Mouse (Mus musculus) adrenal gland, adult 10 weeks (tissue): ENCODE measurements around the gene Prph. TPM values are rescaled to one million over a fixed set of nuclear protein-coding genes. Genes with fewer than 3 reads are reported as not detected.

Experiments
- polyA plus RNA-seq: library from polyadenylated mRNA; stranded (reverse); fragments of 350-450 nt; fragmentation: Illumina TruSeq; extraction: RNeasy Lipid Tissue Mini Kit (QIAGEN cat#74804); gene quantifications from one replicate; pipeline ENCODE4 v1.2.3, GENCODE M21; 2014; ENCODE audit warnings: low read depth, low replicate concordance

Gene Prph
- not detected for polyA plus RNA-seq

GRCm38 (mm10) chr15:99055040-99055439, at the start of gene Prph:
Gene Prph, plus strand, starts transcription at chr15:99055174.

GRCm38 (mm10) chr15:99029619-99030584, 25.1 kb upstream of the Prph start, which contains the start of gene Tuba1c:
Gene Tuba1c, plus strand, starts transcription at chr15:99029891.

GRCm38 (mm10) chr15:99074019-99074599, 19.1 kb downstream of the Prph start, which contains the start of gene Troap:
Gene Troap, plus strand, starts transcription at chr15:99074575.

GRCm38 (mm10) chr15:99087253-99088075, 32.5 kb downstream of the Prph start, which contains the start of gene C1ql4:
Gene C1ql4, minus strand, starts transcription at chr15:99087817.

GRCm38 (mm10) chr15:99092870-99093269, 37.9 kb downstream of the Prph start, which contains the start of gene Dnajc22:
Gene Dnajc22, plus strand, starts transcription at chr15:99093170.

Other genes with a start within 250 kb of the Prph start
- not detected for gene Ddn, start 245.7 kb upstream of the Prph start, polyA plus RNA-seq
- gene Prkag1, start 223.7 kb upstream of the Prph start, polyA plus RNA-seq = 69.0 TPM
- 2.3 TPM for gene Kmt2d, start 184.0 kb upstream of the Prph start, polyA plus RNA-seq
- gene Rhebl1, start 160.6 kb upstream of the Prph start, polyA plus RNA-seq = 1.5 TPM
- 0.47 TPM for gene Dhh, start 156.6 kb upstream of the Prph start, polyA plus RNA-seq
- 1.9 TPM for gene Lmbr1l, start 136.9 kb upstream of the Prph start, polyA plus RNA-seq
- gene Tuba1b, start 120.6 kb upstream of the Prph start, polyA plus RNA-seq = 54.1 TPM
- gene Gm49450, start 101.6 kb upstream of the Prph start, polyA plus RNA-seq = not detected
- gene Tuba1a, start 101.5 kb upstream of the Prph start, polyA plus RNA-seq = 44.0 TPM
- 23.9 TPM for gene Tuba1c, start 25.3 kb upstream of the Prph start, polyA plus RNA-seq
- not detected for gene Troap, start 19.4 kb downstream of the Prph start, polyA plus RNA-seq
- not detected for gene C1ql4, start 32.6 kb downstream of the Prph start, polyA plus RNA-seq
- not detected for gene Dnajc22, start 38.0 kb downstream of the Prph start, polyA plus RNA-seq
- 35.1 TPM for gene Spats2, start 70.7 kb downstream of the Prph start, polyA plus RNA-seq
- not detected for gene Kcnh3, start 169.7 kb downstream of the Prph start, polyA plus RNA-seq
- gene Mcrs1, start 196.8 kb downstream of the Prph start, polyA plus RNA-seq = 1.9 TPM
- 5.6 TPM for gene Prpf40b, start 239.9 kb downstream of the Prph start, polyA plus RNA-seq
- gene Fam186b, start 240.7 kb downstream of the Prph start, polyA plus RNA-seq = 0.41 TPM